Mouse (Mus musculus): ENCODE results near the gene Tpd52l2. TPM values are rescaled to one million over a fixed set of nuclear protein-coding genes. Genes with fewer than 3 reads are reported as not detected.
A peak's percentile ranks its signal among the peaks of the same experiment; 100 is the strongest.

Gene Tpd52l2
- polyA plus RNA-seq, 1 experiment from 2014 or later = 175 TPM

GRCm38 (mm10) chr2:181483120-181483519 lies 13.8 kb upstream of the Tpd52l2 start:
- Histone ChIP-seq H3K4me3 (ENCODE audit: low read depth, low read length) (no peak overlapping the region), H3K27ac (ENCODE audit: low read length) (no peak overlapping the region), H3K4me1 (ENCODE audit: control insufficient read depth, insufficient read depth, low read length) (peaks cover 11% of the 10 kb centered on the region; the same call in 1 of the 2 replicates), H3K4me2 (replicated peaks; ENCODE audit: low read depth, low read length) (no peak overlapping the region), H3K9me3 (ENCODE audit: control insufficient read depth, low read depth, low read length) (no peaks in the 10 kb centered on the region), H3K27me3 (ENCODE audit: control insufficient read depth, insufficient read depth, low read length) (no peaks in the 10 kb centered on the region), H3K9ac (replicated peaks; ENCODE audit: low read depth, low read length) (no peak overlapping the region), H3K36me3 (ENCODE audit: control insufficient read depth, insufficient read depth, low read length) (no peaks in the 10 kb centered on the region)
- ATAC-seq (ENCODE audit: insufficient number of reproducible peaks, insufficient read depth, low FRiP score, low read depth) = no peak
- WGBS = 45% methylated on average over 2 of the region's 2 CpGs

- 29% methylated on average over 7 of the region's 7 CpGs for WGBS
- Histone ChIP-seq H3K9ac (replicated peaks; ENCODE audit: low read depth, low read length) (no peak overlapping the region), H3K4me3 (ENCODE audit: low read depth, low read length) (no peak overlapping the region), H3K4me2 (replicated peaks; ENCODE audit: low read depth, low read length) (no peak overlapping the region), H3K4me1 (ENCODE audit: control insufficient read depth, insufficient read depth, low read length) (peaks cover 12% of the 10 kb centered on the region; the same call in 1 of the 2 replicates), H3K27ac (ENCODE audit: low read length) (no peak overlapping the region), H3K9me3 (ENCODE audit: control insufficient read depth, low read depth, low read length) (no peaks in the 10 kb centered on the region), H3K36me3 (ENCODE audit: control insufficient read depth, insufficient read depth, low read length) (no peaks in the 10 kb centered on the region), H3K27me3 (ENCODE audit: control insufficient read depth, insufficient read depth, low read length) (no peaks in the 10 kb centered on the region)
- ATAC-seq (ENCODE audit: insufficient number of reproducible peaks, insufficient read depth, low FRiP score, low read depth) = no peak
Observed at GRCm38 (mm10) chr2:181483562-181484318, 13.2 kb upstream of the Tpd52l2 start.

GRCm38 (mm10) chr2:181484456-181485233 lies 12.3 kb upstream of the Tpd52l2 start:
- H3K9me3 ChIP-seq (ENCODE audit: control insufficient read depth, low read depth, low read length) = no peaks in the 10 kb centered on the region
- peaks cover 12% of the 10 kb centered on the region; the same call in 1 of the 2 replicates for H3K4me1 ChIP-seq (ENCODE audit: control insufficient read depth, insufficient read depth, low read length)
- no peak overlapping the region for H3K4me2 ChIP-seq (replicated peaks; ENCODE audit: low read depth, low read length)
- no peaks in the 10 kb centered on the region for H3K27me3 ChIP-seq (ENCODE audit: control insufficient read depth, insufficient read depth, low read length)
- H3K36me3 ChIP-seq (ENCODE audit: control insufficient read depth, insufficient read depth, low read length) = no peaks in the 10 kb centered on the region
- ATAC-seq (ENCODE audit: insufficient number of reproducible peaks, insufficient read depth, low FRiP score, low read depth) = no peak
- 81% methylated on average over 6 of the region's 6 CpGs for WGBS
- no peak overlapping the region for H3K27ac ChIP-seq (ENCODE audit: low read length)
- H3K4me3 ChIP-seq (ENCODE audit: low read depth, low read length) = no peak overlapping the region
- no peak overlapping the region for H3K9ac ChIP-seq (replicated peaks; ENCODE audit: low read depth, low read length)

GRCm38 (mm10) chr2:181485741-181486140 lies 11.2 kb upstream of the Tpd52l2 start:
- WGBS = 11% methylated on average over 1 of the region's 1 CpGs
- ATAC-seq (ENCODE audit: insufficient number of reproducible peaks, insufficient read depth, low FRiP score, low read depth) = no peak

GRCm38 (mm10) chr2:181487338-181488277 lies 9.3 kb upstream of the Tpd52l2 start:
- no peaks in the 10 kb centered on the region for H3K9me3 ChIP-seq (ENCODE audit: control insufficient read depth, low read depth, low read length)
- H3K27me3 ChIP-seq (ENCODE audit: control insufficient read depth, insufficient read depth, low read length) = no peaks in the 10 kb centered on the region
- peak; percentile 85 for ATAC-seq (ENCODE audit: insufficient number of reproducible peaks, insufficient read depth, low FRiP score, low read depth)
- no peak overlapping the region for H3K4me3 ChIP-seq (ENCODE audit: low read depth, low read length)
- no peak overlapping the region for H3K9ac ChIP-seq (replicated peaks; ENCODE audit: low read depth, low read length)
- no peaks in the 10 kb centered on the region for H3K36me3 ChIP-seq (ENCODE audit: control insufficient read depth, insufficient read depth, low read length)
- H3K4me1 ChIP-seq (ENCODE audit: control insufficient read depth, insufficient read depth, low read length) = peaks cover 12% of the 10 kb centered on the region; the same call in 1 of the 2 replicates
- H3K4me2 ChIP-seq (replicated peaks; ENCODE audit: low read depth, low read length) = peak overlapping the region; percentile 10; the same call in 1 of the 2 replicates
- 20% methylated on average over 5 of the region's 5 CpGs for WGBS
- peak overlapping the region; percentile 79 for H3K27ac ChIP-seq (ENCODE audit: low read length)

More at GRCm38 (mm10) chr2:181485741-181486140, 11.2 kb upstream of the Tpd52l2 start:
- Histone ChIP-seq H3K4me1 (ENCODE audit: control insufficient read depth, insufficient read depth, low read length) (peaks cover 12% of the 10 kb centered on the region; the same call in 1 of the 2 replicates), H3K36me3 (ENCODE audit: control insufficient read depth, insufficient read depth, low read length) (no peaks in the 10 kb centered on the region), H3K9ac (replicated peaks; ENCODE audit: low read depth, low read length) (no peak overlapping the region), H3K27ac (ENCODE audit: low read length) (no peak overlapping the region; the same call in 1 of the 2 replicates), H3K9me3 (ENCODE audit: control insufficient read depth, low read depth, low read length) (no peaks in the 10 kb centered on the region), H3K4me3 (ENCODE audit: low read depth, low read length) (no peak overlapping the region), H3K4me2 (replicated peaks; ENCODE audit: low read depth, low read length) (no peak overlapping the region), H3K27me3 (ENCODE audit: control insufficient read depth, insufficient read depth, low read length) (no peaks in the 10 kb centered on the region)

- Histone ChIP-seq H3K9me3 (ENCODE audit: control insufficient read depth, low read depth, low read length) (no peaks in the 10 kb centered on the region), H3K36me3 (ENCODE audit: control insufficient read depth, insufficient read depth, low read length) (no peaks in the 10 kb centered on the region), H3K4me3 (ENCODE audit: low read depth, low read length) (no peak overlapping the region), H3K4me1 (ENCODE audit: control insufficient read depth, insufficient read depth, low read length) (peaks cover 12% of the 10 kb centered on the region; the same call in 1 of the 2 replicates), H3K27ac (ENCODE audit: low read length) (no peak overlapping the region), H3K9ac (replicated peaks; ENCODE audit: low read depth, low read length) (no peak overlapping the region), H3K4me2 (replicated peaks; ENCODE audit: low read depth, low read length) (no peak overlapping the region), H3K27me3 (ENCODE audit: control insufficient read depth, insufficient read depth, low read length) (no peaks in the 10 kb centered on the region)
- 28% methylated on average over 7 of the region's 7 CpGs for WGBS
- no peak for ATAC-seq (ENCODE audit: insufficient number of reproducible peaks, insufficient read depth, low FRiP score, low read depth)
Observed at GRCm38 (mm10) chr2:181491432-181492205, 5.3 kb upstream of the Tpd52l2 start.

GRCm38 (mm10) chr2:181492206-181492605 lies 4.7 kb upstream of the Tpd52l2 start:
- no peaks in the 10 kb centered on the region for H3K36me3 ChIP-seq (ENCODE audit: control insufficient read depth, insufficient read depth, low read length)
- no peak for ATAC-seq (ENCODE audit: insufficient number of reproducible peaks, insufficient read depth, low FRiP score, low read depth)
- no peaks in the 10 kb centered on the region for H3K27me3 ChIP-seq (ENCODE audit: control insufficient read depth, insufficient read depth, low read length)
- no peak overlapping the region for H3K9ac ChIP-seq (replicated peaks; ENCODE audit: low read depth, low read length)
- H3K4me2 ChIP-seq (replicated peaks; ENCODE audit: low read depth, low read length) = no peak overlapping the region
- H3K27ac ChIP-seq (ENCODE audit: low read length) = no peak overlapping the region
- H3K4me1 ChIP-seq (ENCODE audit: control insufficient read depth, insufficient read depth, low read length) = peaks cover 10% of the 10 kb centered on the region; the same call in 1 of the 2 replicates
- H3K4me3 ChIP-seq (ENCODE audit: low read depth, low read length) = no peak overlapping the region
- no peaks in the 10 kb centered on the region for H3K9me3 ChIP-seq (ENCODE audit: control insufficient read depth, low read depth, low read length)
- 47% methylated on average over 3 of the region's 3 CpGs for WGBS

Measured in stomach, embryonic 14.5 days (tissue).